Mouse (Mus musculus): Measurements from ENCODE around the gene Nfic. TPM values are rescaled to one million over a fixed set of nuclear protein-coding genes. Genes with fewer than 3 reads are reported as not detected.
A peak's percentile ranks its signal among the peaks of the same experiment; 100 is the strongest.

The Nfic gene
- total RNA-seq, 4 experiments from 2014 or later, result 52.8 to 61.6 (median 58.7) TPM

GRCm38 (mm10) chr10:81419111-81419928 lies 36.1 kb downstream of the Nfic start:
- DNase-seq (ENCODE audit: low spot score in 2 of 2), result no peak

DNA sequence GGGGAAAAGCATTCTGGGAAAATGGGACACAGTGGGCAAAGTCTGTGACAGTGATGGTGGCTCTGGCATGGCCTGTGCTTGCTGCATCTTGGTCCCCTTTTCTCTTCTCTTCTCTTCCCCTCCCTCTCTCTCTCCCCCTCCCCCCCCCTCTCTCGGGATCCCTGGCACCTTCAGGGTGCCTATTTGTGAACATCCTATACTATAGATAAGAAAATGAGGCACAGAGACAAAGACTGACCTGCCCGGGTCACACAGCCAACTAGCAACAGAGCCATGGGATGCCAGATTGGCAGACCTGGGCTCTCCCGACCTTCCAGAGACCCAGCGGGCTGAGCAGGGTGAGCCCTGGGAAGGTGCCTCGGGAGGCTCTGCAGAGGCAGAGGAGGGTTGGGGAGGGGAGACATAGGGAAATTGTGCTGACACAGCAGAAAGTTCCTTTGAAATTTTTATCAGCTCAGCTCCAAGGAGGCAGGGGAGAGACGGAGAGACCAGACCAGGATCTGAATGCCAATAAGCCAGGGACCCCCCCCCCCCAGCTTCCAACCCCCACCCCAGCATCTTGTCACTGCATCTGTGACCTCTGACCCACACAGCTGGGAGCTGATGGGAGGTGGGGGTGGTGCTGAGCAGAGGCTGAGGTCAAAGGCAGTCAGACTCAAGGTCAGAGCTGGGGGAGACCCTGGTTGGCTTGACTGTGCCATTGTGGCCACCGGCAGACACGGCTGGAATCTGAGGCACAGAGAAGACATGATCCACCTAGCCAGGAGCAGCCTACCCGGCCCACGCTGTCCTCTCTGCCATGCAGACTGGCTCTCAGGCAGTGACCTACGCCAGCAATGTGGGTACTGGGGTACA lies 37.0 kb downstream of the Nfic start:
- no peak for DNase-seq (ENCODE audit: low spot score in 2 of 2)

- no peak for DNase-seq (ENCODE audit: low spot score in 2 of 2)
Measured at GRCm38 (mm10) chr10:81417227-81418215, 37.9 kb downstream of the Nfic start.

DNA sequence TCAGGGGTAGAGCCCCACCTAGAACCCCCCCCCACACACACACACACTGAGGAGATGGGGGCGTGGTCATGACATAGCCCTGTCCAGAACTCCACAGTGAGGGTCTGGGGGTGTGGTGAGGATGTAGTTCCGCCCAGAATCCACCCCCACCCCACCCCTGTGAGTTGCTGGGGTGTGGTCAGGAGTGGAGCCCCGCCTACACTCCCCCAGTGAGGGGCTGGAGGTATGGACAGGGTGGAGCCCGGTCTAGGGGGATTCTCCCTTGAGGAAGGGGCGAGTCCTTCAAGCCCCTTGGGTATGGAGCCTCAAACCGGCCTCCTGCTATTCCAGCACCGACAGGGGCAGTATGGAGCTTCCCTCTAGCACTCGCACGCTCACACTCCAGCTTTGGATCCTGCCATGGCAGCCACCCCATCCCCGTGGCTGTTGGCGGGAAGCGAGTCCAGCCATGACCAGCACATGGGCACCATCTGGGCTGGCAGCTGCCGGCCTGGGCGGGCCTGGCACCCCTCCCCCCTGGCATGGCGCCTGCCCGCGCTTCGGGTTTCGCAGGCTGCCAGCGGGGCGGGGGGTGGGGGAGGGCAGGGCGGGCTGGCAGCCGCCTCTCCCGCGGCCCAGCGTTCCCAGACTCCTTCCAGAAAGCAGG lies 38.7 kb downstream of the Nfic start:
- DNase-seq (ENCODE audit: low spot score in 2 of 2), result peak; percentile 87 to 88

- DNase-seq (ENCODE audit: low spot score in 2 of 2), result no peak
Measured at GRCm38 (mm10) chr10:81415549-81416310, 39.7 kb downstream of the Nfic start.

- no peak for DNase-seq (ENCODE audit: low spot score in 2 of 2)
Measured at GRCm38 (mm10) chr10:81415146-81415545, 40.3 kb downstream of the Nfic start.

DNA sequence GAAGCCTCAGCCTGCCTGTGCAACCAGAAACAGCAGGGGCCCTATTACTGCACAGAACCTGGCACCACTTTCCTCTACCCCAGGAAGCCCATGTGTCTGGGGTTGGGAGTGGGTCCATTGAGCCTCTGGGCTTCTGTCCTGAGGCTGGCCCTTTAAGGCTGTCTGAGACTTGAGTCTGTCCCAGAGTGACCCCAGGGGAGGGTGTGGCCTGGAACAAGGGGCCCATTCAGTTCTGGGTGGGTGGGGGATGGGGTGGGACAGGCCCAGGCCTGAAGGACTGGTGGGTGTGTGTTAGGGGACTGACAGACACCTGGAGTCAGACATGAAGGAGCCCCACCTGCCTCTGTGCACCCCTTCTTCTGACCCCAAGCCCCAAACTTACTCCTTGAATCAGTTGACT lies 40.8 kb downstream of the Nfic start:
- DNase-seq (ENCODE audit: low spot score in 2 of 2), result no peak

DNA sequence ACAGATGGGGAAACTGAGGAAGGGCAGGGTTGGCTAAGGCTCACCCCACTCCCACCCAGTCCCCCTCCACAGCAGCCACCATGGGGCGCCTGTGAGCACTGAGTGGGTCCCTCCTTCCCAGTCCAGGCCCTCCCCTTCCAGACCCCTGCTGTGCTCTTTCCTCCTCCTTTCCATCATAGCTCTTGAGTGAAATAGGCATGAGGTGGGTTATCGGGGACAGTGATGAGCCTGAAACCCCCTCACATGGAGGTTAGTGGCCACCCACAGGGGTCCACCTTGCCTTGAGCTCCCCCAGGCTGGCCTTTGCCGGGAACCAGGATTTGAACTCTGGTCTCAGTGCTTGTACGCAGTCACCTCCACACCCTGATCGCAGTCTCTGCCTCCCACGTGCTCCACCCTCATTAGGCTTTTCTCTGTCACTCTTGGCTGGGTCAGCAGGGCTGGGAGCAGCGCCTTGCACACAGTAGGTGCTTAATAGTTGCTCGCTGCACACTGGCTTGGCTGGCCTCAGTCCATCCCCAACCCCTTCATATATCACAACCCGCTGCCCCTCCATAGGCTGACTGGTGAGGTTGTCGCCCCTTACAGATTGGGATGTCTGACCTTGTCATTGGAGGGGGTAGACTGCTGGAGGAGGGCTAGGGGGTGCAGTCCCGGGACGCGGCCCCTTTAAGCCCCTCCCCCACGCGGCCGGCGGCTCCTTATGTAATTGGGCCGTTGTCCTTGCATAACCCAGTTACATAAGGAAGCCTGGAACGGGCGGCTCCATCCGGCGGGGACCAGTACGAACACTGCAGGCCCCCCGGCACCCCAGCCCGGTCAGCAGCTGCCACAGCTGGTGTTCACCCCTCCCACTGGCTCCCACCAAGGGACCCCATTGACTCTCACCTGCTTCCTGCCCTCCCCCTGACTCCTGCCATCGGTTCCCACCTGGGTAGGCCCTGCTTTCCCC lies 41.8 kb downstream of the Nfic start:
- DNase-seq (ENCODE audit: low spot score in 2 of 2), result peak in 1 of 2 experiments; percentile 80

DNA sequence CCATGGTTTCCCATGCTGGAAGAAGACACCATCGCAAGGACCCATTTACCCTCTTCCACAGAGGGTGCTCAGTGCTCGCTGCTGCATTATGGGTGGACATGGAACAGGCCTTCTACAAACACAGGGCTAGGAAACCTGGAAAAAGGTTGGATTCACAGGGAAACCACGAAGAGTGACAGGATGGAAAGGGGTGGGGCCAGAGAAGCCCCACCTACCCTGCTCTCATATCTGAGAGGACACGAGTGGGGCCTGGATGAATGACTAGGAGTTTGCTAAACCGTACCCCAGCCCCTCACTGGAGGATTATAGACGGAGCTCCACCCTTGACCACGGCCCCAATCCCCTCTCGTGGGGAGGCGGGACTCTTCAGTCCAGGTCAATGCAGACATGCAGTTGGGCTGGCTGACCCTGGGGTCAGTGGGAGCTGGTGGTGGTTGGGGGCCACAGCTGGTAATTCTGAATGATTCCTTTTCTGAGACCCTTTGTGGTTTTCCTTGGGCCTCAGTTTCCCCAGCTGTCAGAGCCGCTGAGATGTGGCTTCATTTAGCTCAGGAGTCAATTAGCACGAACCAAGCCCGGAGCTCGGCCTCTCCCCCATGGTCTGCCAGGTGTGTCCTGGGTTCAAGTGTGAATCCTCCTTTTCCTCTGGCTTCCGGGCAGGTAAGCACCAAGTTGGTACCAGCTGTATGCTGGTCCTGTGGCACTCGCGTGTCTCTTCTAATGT lies 42.7 kb downstream of the Nfic start:
- no peak for DNase-seq (ENCODE audit: low spot score in 2 of 2)

DNA sequence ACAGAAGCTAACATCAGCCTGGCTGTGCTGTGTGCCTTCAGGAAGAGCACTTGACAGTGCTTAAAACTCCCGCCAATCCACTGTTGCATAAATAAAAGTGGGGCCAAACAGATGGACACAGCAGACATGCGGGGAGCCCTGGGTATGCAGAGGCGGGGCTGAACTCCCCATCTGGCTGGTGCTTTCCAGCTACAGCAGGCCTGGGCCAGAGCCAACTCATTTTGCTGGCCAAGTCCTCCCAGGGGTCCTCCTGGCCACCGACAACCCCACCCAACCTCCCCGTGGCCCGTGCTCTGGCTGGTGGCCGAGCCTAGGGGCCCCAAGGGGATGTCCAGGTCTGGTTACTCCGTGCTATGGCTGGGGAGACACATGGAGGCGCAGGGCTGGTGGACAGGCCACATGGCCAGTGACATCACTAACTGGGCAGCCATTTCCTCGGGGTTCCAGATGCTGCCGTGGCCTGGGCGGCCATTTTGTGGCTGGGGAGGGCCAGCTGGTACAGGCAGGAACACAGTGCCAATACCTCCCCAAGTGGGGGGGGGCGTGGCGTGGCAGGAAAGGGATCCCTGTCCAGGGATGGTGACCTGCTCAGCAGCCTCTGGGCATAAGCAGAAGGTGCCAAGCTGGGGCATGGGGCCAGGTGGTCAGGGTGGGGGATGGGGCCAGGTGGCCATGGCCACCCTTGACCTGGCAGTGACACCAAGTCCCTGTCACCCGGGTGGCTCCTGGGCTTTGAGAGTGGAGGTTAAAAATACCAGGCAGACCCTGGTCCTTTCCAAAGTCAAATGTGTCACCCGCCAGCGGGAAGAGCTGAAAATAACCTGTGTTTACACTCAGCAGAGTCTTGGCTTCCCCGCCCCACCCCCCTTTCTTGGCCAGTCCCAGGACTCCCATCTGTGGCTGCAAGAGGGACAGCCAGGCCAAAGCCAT lies 43.7 kb downstream of the Nfic start:
- peak; percentile 75 to 80 for DNase-seq (ENCODE audit: low spot score in 2 of 2)

DNA sequence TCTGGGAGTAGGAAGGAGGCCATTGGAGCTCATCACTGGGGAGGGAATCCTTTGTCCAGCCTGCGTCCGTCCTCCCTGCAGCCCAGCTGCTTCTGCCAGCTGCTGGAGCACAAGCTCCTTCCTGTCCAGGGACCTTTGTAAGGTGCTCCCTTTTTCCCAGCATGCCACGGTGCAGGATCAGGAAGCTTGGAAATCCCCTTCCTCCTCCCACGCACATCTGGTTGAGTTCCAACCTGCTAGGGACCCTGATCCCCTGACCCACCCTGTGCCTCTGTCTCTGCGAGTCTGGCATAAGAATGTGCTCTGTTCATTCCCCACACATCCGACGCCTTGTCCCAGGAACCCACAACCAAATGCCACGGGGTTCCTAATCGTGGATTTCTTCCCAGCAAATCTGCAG lies 44.5 kb downstream of the Nfic start:
- no peak for DNase-seq (ENCODE audit: low spot score in 2 of 2)

DNA sequence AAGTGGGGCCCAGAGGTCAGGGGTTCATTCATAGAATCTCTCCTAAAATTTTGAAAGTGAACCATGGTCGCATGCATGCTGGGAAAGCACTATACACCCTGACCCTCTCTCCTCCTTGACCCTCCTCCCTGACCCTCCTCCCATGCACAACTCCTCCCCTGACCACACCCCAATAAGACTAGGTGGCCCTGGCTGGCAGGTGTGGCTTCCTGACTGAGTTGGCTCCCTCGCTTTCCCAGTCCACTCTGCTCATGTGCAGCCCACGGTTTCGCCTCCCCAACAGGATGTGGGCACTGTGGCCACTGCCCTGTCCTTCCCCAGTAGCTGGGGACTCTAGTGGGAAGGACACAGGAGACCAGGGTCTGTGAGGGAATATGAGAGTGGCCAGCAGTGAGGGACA lies 45.1 kb downstream of the Nfic start:
- no peak for DNase-seq (ENCODE audit: low spot score in 2 of 2)

GRCm38 (mm10) chr10:81409330-81409729 lies 46.1 kb downstream of the Nfic start:
- DNase-seq (ENCODE audit: low spot score in 2 of 2), result no peak

DNA sequence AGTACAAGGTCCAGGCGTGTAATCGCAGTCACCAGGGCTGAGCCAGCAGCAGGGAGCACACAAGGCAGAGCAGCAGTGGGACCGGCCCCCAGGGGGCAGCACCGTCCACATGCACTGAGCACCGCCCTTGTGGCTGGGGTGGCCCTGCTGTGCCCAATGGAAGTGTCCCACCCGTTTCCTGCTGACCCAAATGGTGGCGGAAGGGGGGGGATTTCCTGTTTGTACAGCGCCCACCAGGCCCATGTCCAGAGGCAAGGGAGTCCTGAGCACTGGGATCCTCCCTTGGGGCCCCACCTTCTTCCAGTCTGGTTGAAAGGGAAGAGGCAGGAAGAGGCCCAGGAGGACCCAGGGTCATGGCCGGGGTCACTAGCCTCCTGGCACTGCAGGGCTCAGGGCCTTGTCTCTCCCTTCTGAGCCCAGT lies 46.6 kb downstream of the Nfic start:
- no peak for DNase-seq (ENCODE audit: low spot score in 2 of 2)

GRCm38 (mm10) chr10:81408424-81408729 lies 47.1 kb downstream of the Nfic start:
- DNase-seq (ENCODE audit: low spot score in 2 of 2), result no peak

- DNase-seq (ENCODE audit: low spot score in 2 of 2), result peak in 1 of 2 experiments; percentile 65
Measured at GRCm38 (mm10) chr10:81407539-81408423, 47.7 kb downstream of the Nfic start.
